Mouse (Mus musculus): ENCODE measurements around the gene Castor2.

Gene Castor2

GRCm38 (mm10) chr5:134155916-134156466, 56.5 kb downstream of the Castor2 start:
- in situ Hi-C loops (cut with MboI, MseI), result no loop called here

- in situ Hi-C loops (cut with MboI, MseI), result no loop called here
Measured at GRCm38 (mm10) chr5:134164688-134165087, 65.2 kb downstream of the Castor2 start.

GRCm38 (mm10) chr5:134166642-134167041, 67.1 kb downstream of the Castor2 start:
- in situ Hi-C loops (cut with MboI, MseI), result no loop called here

DNA sequence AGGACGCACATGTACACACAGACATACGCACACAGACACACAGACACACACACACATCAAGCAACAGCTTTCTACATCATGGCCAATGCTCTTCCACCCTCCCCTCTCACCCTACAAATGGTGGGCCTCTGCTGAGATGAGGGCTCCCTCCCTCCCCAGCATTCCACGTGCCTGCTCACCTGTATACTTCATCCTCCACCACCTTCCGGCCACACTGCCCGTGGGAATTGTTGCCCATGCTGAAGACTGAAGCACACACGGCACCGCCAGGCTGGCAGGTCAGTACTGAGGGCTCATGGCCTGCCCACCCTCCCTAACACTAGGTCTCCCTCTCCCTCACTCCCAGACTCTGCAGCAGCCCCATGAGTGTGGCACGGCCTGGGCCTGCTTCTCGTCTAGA, 68.5 kb downstream of the Castor2 start:
- in situ Hi-C loops (cut with MboI, MseI), result no loop called here

GRCm38 (mm10) chr5:134169231-134169630, 69.7 kb downstream of the Castor2 start:
- in situ Hi-C loops (cut with MboI, MseI), result no loop called here

DNA sequence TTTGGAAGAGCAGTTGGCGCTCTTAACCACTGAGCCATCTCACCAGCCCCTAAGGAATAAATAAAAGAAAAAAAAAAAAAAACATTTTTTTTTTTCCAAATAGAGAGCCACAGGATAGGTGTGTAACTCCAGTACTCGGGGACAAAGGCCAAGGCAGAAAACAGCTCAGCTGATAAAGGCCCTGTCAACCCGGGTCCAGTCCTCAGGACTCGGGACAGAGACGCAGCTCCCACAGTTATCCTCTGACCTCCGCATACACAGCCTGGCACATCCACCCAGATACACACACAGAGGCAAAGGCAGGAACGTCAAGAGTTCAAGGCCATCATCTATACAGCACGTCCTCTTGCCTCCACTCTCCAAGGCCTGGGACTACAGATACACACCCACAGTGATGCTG, 70.7 kb downstream of the Castor2 start:
- in situ Hi-C loops (cut with MboI, MseI), result no loop called here

DNA sequence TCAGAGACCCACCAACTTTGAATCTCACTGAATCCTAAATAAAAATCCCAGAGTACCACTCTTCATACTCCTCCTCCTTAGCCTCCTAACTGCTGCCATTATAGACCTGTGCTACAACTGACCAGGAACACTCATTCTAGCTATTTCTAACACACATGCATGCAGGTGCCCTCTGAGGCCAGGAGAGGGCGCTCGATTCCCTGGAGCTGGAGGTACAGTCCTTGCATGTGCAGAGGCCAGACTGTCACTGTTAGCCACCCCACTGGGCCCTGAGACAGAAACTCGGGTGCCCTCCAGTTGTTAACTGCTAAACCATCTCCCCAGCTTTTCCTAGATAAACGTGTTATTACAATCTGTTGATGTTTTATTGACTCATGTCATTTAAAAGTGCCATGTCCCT, 73.7 kb downstream of the Castor2 start:
- in situ Hi-C loops (cut with MboI, MseI), result no loop called here

DNA sequence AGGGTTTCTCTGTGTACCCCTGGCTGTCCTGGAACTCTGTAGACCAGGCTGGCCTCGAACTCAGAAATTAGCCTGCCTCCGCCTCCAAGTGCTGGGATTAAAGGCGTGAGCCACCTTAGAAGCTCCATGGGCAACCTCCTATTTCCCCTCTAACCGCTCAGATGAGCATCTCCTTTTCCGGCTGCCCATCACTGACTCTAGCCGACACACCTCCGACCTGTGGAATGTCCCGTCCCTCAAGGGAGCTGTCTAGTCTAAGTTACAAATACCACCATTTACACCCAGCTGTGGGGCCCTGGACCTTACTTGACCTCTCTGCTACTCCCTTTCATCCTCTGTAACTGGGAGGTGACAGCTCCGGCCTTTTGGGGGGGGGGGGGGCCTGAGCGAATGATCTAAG, 76.2 kb downstream of the Castor2 start:
- in situ Hi-C loops (cut with MboI, MseI), result no loop called here

- in situ Hi-C loops (cut with MboI, MseI), result no loop called here
Measured at GRCm38 (mm10) chr5:134176169-134176881, 76.8 kb downstream of the Castor2 start, which contains the start of gene Rcc1l. Gene Rcc1l (minus strand): TSS chr5:134176774.

- in situ Hi-C loops (cut with MboI, MseI), result no loop called here
Measured at GRCm38 (mm10) chr5:134178536-134178935, 79.0 kb downstream of the Castor2 start.

DNA sequence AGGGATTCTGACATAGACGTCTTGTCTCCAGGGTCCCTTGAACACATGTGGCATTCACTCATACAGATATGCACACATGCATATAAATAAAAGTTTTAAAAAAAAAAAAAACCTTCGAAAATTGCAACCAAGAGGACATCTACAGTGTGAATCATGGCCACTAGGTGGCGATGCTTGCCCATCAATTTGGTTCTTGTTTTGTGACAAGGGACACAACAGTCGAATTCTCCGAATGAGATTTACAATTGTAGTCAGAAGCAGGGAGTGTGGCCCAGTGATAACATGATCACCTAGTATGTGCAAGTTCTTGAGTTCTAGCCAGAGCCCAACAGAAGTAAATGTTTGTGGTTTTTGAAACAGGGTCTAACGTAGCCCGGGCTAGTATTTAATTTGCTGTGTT, 80.4 kb downstream of the Castor2 start:
- in situ Hi-C loops (cut with MboI, MseI), result loop anchor here (5.0 to 10.0 kb wide), 2 partner anchors 167 to 305 kb away; no protein-coding TSS in a partner anchor

GRCm38 (mm10) chr5:134182172-134182571, 82.7 kb downstream of the Castor2 start:
- in situ Hi-C loops (cut with MboI, MseI), result loop anchor here (5.0 to 10.0 kb wide), 2 partner anchors 165 to 303 kb away; no protein-coding TSS in a partner anchor

DNA sequence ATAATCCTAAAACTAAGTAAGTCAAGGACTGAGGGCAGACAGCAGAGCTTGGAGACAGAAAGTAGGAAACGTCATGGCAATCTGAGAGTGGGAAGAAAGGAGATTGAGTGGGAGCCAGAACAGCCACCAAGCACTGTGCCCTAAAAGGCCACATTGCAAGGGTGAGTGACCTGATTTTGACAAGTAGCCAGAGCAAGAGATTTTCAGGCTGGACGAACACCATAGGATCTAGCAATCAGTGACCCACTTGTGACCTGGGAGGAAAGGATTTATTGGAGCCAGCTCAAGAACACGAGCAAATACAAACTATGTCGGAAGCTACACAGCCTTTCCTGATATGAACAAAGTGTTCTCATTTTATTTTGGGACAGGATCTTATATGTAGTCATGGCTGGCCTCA, 83.2 kb downstream of the Castor2 start:
- in situ Hi-C loops (cut with MboI, MseI), result loop anchor here (5.0 to 10.0 kb wide), 2 partner anchors 165 to 302 kb away; no protein-coding TSS in a partner anchor

DNA sequence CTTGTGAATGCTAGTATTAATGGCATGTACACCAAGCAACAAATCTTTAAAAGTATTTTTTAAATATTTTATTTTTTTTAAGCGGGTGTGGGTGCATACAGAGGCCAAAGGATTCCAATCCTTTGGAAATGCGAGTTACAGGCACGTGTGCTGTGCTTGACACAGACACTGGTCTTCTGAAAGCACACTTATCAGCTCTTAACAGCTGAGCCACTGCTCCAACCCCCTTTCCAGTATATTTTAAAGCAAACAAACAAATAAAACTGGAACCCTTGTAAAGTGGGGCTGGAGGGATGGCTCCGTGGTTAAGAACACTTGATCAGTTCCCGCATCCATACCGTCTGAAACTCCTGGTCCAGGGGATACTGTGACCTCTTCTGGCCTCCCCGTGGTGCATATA, 83.7 kb downstream of the Castor2 start:
- in situ Hi-C loops (cut with MboI, MseI), result loop anchor here (5.0 to 10.0 kb wide), 2 partner anchors 164 to 302 kb away; no protein-coding TSS in a partner anchor

- in situ Hi-C loops (cut with MboI, MseI), result loop anchor here (5.0 to 10.0 kb wide), 2 partner anchors 163 to 301 kb away; no protein-coding TSS in a partner anchor
Measured at GRCm38 (mm10) chr5:134183880-134184808, 84.6 kb downstream of the Castor2 start, which contains the start of gene Gtf2ird2. Gene Gtf2ird2 (plus strand): TSS chr5:134184019.

- in situ Hi-C loops (cut with MboI, MseI), result loop anchor here (10.0 kb wide), 1 partner anchor 299 kb away; no protein-coding TSS in a partner anchor
Measured at GRCm38 (mm10) chr5:134186059-134186458, 86.5 kb downstream of the Castor2 start.

GRCm38 (mm10) chr5:134186961-134187731, 87.6 kb downstream of the Castor2 start:
- in situ Hi-C loops (cut with MboI, MseI), result loop anchor here (10.0 kb wide), 1 partner anchor 298 kb away; no protein-coding TSS in a partner anchor

GRCm38 (mm10) chr5:134188571-134188970, 89.1 kb downstream of the Castor2 start:
- in situ Hi-C loops (cut with MboI, MseI), result loop anchor here (10.0 kb wide), 1 partner anchor 296 kb away; no protein-coding TSS in a partner anchor

- in situ Hi-C loops (cut with MboI, MseI), result no loop called here
Measured at GRCm38 (mm10) chr5:134193664-134194063, 94.2 kb downstream of the Castor2 start.

Data from T-helper 2 cell (primary cell).